Mouse (Mus musculus): ENCODE data around the gene Ctsh.

The Ctsh gene

GRCm38 (mm10) chr9:90113651-90114566 lies 60.0 kb downstream of the Ctsh start:
- DNase-seq: peak; percentile 95

GRCm38 (mm10) chr9:90114567-90115307 lies 60.8 kb downstream of the Ctsh start, which contains the start of gene Morf4l1:
Gene Morf4l1 (minus strand): TSS chr9:90114774.
- peak; percentile 99 for DNase-seq

DNA sequence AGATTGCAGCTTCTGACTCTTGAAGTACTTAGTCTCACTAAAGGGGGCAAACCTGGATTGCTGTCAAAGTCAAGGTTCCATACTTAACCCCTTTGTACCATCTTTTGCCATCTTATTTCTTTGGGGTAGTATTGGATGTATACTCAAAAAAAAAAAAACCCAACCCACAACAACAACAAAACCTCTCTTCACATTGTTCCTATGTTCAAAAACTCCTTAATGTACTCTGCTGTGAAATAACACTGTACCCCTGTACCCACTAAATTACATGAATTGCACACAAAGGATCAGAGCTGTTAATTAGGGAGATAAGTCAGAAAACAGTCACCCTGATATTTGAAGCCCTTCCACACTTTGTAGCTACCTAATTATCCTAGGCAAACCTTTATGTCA lies 61.4 kb downstream of the Ctsh start:
- no peak for DNase-seq

DNA sequence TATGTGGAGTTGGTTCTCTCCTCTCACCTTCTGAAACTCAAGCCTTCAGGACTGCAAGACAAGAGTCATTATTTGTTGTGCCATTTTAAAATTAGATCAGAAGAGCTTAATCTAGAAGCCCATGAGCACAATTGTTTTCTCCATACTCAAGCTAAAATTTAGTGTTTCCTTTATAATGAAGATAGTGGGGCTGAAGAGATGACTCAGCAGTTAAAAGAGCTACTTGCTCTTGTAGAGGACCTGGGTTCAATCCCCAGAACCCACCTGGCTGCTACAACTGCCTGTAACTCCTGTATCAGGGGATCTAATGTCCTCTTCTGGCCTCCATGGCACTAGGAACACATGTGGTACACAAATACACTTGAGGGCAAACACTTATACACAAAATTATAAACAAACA lies 63.3 kb downstream of the Ctsh start:
- DNase-seq: no peak

DNA sequence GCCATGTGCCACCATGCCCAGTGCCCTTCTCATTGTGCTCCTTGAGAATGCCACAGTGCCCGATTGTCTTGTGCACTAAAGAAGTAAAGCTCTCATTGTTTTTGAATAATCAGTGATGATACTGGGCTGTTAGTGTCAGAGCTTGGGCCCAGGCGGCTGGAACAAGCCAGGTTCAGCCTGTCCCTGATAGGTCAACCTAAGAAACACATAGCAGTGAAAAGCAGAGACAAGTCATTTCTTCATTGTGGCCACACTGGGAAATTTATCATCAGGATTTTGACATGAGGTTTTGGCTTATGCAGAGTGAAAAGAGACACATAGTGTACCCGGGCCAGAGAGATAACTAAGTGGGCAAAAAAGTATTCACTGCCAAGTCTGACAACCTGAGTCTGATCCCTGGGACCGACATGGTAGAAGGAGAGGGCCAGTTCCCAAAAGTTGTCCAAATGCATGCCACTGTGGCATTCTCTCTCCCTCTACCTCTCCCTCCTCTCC lies 68.3 kb downstream of the Ctsh start:
- no peak for DNase-seq

- DNase-seq: no peak
Observed at GRCm38 (mm10) chr9:90124156-90124872, 70.4 kb downstream of the Ctsh start.

DNA sequence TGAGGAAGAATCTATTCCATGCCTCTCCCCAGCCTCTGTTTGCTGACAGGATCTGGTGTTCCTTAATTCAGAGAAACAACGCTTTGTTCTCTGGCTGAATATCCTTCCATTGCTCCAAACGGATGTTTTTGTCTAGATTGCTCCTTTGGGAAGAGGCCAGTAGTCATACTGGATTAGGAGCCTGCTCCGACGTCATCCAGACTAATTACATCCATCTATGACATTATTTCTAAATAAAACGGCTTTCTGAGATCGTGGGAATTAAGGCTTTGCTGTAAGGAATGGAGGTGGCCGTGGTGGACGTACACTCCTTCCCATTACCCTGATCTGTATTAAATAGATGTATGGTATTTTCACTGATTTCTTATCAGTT lies 70.9 kb downstream of the Ctsh start:
- DNase-seq: peak; percentile 41
